Mouse (Mus musculus) olfactory bulb, adult 2 months (tissue): ENCODE results near the gene Fbxl7.

Experiments
- CTCF ChIP-seq: fragments of 200-500 bp; IDR thresholded peaks from 2 replicates; pipeline ENCODE4 v1.5.1; 2012; ENCODE audit warnings: low read depth, mild to moderate bottlenecking, low read length, moderate library complexity; ENCODE audit not compliant: insufficient read depth
- POLR2A ChIP-seq: fragments of 200-500 bp; IDR thresholded peaks from 2 replicates; pipeline ENCODE4 v1.6.1; 2012; ENCODE audit warnings: mild to moderate bottlenecking, low read depth, low read length, moderate library complexity; ENCODE audit not compliant: insufficient read depth

DNA sequence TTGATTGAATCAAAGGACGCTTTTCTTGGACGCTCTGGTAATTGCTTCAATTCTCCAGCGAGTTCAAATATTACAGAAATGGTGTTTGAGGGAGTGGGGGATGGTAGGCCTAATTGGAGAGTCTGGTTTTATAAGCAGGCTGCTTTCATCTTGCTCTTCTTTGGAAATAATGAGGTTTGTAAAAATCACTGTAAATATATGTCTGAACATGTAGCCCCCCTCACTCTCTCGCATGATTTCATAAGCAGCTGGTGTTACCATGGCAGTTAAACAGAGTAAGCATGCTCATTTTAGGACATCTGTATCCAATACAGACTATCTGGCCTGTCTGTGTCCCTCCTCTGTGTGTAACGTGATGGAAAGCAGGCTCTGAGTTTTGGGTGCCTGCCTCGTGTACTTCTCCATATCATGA is 376.2 kb downstream of the Fbxl7 start:
- TF ChIP-seq CTCF = no peak
- no peak for TF ChIP-seq POLR2A
